Mouse (Mus musculus) mesoderm, embryonic 11.5 days (tissue): ENCODE results near the gene Elof1.
A peak's percentile ranks its signal among the peaks of the same experiment; 100 is the strongest.
"Not testable (repeated sequence)": the region's sequence is repeated elsewhere in the genome, so short reads cannot be mapped to it uniquely, and the experiment has no call there.

Source experiments
- DNase-seq: peaks from one replicate; pipeline ENCODE4 v3.0.0-alpha.2; 2012; ENCODE audit warnings: low read depth, low spot score

The Elof1 gene

DNA sequence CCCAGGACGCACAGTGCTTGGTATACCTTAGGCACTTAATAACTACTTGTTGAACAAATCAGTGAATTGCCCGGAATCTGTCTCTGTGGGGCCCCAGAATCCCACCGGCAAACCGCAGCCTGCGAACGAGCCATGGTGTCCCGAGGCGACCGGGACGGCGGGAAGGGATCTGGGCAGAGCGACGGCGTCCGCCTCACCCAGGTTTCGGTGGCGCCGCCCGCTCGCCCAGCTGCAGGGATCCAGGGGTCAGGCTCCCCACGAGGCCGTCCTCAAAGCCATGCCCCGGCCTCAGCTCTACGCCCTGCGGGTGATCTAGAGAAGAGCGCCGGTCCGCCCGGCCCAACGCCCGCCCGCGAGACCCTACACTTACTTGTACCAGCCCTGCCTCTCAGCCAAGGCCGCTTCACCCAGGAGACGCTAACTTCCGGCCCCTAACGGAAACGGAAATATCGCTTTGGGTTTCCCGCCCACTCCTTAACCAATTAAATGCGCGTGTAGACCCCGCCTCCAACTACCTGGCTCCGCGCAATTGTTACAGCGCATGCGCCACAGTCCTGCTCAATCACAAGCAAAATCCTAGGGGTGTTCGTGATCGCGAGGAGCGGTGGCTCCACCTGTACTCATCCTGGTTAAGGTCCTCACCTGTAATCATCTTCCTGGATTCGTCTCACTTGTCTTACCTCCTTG lies at the start of gene Elof1:
Elof1 (minus strand) TSS at position 433 of the 687 bp plus-strand sequence.
- DNase-seq, result peak; percentile 98

DNA sequence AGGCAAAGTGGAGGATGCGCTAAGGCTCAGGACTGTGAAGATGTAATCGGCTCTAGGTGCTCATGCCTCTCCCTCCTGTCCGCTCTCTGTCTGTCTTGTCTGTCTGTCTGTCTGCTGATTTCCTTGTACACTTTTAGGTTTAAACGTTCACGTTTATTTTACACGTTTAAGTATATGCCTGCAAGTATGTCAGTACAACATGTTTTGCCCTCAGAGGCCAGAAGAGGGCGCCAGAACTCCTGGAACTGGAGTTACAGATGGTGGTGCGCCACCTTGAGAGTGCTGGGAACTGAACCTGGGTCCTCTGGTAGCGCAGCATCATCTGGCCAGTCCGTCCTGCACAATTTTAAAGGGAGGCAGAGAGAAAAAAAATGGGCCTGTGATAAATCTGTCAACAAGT lies 49.7 kb upstream of the Elof1 start:
- no peak for DNase-seq

DNA sequence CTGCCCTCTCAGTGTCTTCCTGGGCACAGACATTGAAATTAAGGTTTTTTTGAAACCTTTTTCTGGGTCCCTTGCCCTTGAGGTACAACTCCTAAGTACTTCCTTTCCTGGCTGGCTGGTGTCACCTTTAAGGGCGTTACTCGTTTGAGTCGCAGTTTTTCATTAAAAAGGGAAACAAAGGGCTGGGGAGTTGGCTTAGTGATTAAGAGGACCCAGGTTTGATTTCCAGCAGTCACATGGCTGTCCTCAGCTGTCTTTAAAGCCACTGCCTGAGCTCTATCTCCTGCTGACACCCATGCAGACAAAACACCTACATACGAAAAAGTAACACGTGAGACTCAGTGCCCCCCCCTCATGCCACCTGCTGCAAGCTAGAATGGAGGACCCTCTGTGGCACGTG lies 49.0 kb upstream of the Elof1 start:
- no peak for DNase-seq

DNA sequence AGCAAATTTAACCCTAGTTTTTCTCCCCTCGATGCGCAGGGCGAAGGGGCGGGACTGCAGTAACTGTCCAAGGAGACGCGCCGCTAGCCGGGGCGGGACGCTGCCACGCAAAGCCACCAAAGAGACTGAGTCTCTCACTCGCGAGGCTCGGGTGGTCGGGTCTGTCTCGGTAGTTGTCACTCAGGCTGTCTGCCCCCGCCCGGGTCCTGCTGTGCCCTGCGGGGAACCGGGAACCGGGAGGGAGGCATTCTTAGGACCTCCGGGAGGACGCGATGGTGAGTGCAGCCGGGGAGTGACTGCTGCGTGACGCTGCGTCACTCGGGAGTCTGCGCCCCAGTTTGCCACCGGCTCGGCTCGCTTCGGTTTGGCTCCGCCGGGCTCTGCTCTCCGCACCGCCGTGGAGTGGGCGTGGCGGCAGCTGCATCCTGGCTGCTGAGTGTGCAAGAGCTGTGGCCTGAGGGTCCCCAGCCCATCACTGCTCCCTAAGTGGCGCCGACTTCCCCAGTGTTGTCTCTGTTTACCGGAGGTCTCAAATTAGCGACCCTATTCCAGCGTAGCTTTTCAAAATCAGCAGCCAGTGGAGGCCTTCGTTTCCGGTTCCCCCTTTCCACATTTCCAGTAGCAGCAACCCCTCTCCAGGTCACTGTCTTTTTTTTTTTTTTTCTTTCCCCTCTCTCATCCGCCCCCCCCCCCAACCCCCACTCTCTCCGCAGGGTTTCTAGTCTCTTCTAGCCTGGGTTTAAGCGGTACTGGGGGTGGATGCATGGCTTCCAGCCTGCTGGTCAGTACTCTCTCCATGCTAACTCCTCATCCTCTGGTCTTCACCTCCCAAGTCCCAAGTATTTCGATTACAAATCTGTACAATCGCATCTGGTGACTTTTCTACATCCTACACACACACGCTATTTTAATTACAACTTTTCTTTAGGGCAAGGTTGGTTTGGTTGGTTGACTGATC lies 48.0 kb upstream of the Elof1 start:
- DNase-seq, result no peak

DNA sequence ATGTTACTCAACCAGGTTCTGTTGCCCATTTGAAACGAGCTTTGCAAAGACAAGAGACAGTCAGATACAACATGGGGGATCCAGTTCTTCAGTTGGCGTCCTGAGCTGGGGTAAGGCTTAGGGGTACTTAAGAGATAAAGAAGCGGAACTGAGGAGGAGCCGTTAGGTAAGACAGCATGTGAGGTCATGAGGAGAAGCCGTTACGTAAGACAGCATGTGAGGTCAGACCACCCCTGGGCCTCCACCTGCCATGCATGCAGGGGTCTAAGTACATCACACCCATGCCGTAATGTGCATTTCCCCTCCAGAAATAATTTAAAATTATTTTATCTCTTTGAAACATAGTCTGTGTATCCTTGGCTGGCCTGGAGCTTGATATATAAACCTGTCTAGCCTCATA lies 45.9 kb upstream of the Elof1 start:
- no peak for DNase-seq

DNA sequence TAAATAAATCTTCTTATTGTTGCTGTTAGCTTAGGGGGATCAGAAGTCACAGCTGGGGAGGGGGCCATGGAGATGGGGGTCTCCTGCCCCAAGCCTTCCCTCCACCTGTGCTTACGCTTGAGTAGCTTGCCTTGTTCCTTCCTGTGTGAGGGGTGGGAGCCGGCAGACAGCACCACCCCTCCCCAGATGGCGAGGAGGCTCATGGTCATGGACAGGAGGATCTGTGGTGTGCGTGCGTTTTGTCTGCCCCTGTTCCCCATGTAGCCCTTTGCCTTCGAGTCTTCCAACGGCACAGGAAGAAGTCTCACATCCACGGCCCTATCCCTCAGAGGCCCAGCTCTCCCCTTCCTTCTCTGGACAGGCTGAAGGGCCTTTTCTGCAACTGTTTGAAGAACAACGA lies 45.3 kb upstream of the Elof1 start:
- DNase-seq, result no peak

DNA sequence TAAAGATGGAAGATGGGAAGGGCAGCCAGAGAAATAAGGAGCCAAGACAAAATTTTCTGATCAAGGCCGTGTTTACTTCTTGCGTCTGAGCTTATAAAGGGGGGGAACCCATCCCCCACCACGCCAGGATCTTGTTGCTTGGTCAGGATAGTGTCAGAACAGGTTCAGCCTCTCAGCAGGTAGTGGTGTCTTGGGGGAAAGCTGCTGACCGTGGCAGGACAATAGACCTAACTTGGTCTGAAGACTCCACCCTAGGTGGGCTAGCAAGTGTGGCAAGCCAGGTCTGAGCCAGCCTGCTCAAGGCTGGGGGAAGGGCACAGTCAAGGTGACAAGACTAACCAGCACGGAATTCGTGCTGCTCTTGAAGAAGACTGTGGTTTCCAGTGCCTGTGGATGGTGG lies 44.3 kb upstream of the Elof1 start:
- DNase-seq, result no peak

DNA sequence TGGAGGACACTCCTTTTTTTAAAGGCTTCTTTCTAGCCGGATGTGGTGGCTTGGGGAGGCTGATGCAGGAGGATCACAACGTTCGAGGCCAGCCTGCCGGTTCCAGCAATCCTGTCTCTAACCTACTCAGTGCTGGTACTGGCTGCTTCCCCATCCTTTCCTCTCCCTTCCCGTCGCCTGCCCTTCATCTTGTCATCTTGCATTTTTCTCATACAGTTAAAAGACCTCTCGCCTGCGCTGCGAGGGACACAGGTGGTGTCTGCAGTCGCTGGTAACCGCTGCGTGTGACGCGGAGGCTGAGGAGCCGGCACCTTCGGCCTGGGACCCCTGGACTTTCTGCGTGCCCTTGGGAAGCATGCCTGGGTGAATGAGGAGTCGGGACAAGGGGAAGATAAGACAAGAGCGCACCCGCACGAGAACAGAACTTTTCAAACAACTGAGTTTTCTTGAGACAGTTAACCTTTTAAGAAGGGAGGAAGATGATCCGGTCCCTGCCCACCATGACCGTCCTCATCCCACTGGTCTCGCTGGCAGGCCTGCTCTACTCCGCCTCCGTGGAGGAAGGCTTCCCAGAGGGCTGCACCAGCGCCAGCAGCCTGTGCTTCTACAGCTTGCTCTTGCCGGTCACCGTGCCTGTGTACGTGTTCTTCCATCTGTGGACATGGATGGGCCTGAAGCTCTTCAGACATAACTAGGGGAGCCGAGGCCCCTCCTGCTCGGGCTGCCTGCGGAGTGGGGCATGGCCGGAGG lies 40.7 kb upstream of the Elof1 start:
- no peak for DNase-seq

DNA sequence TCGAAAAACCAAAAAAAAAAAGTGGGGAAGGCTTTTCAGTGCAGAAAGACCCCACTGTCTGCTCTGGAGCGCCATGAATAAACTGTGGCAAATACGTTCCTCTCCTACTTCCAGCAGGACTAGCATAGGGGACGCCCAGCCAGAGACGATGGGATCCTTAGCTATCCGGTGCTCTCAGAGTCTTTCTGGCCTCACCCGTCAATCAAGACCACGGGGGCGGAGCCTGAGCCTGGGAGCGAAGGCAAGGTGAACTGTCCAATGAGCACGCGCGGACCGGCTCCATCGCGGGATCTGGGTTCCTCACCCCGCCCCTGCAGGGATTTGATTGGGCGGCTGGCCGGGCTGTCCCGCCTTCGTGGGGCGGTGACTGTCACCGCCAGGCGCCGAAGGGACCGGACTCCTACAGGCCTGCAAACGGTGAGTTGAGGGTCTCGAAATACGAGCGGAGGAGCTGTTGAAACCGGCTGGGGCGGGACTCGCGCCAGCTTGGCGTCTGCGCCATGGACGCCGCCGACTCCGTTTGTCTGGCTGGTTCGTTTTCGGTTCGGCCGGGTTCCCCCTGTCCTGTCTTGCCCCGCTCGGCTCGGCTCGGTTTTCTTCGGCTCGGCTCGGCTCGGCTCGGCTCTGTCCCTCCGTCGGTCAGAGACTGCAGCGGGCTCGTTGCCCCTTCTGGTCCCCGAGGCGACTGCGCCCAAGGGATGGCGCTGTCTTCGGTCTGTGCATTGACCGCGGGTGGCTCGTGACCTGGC lies 39.7 kb upstream of the Elof1 start, which contains the start of gene Pigyl:
Pigyl (plus strand) TSS at position 350 of the 749 bp plus-strand sequence.
- peak; percentile 99 for DNase-seq

DNA sequence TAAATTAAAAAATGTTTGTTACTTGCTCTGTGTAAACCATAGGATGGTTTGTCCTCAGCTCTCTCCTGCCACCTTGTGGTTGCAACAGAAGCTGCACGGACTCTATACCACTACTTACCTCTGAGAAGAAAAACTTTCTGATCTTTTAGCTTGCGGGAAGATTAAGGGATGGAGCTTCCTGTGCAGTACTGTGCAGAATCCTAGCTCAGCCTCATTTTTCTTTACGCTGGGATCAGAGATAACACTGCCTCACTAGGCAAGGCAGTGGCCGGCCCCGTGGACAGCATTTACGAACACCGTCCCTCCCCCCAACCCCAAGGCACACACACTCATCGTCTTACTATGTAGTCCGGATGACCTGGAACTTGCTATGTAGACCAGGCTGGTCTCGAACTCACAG lies 38.6 kb upstream of the Elof1 start:
- DNase-seq, result peak; percentile 84

DNA sequence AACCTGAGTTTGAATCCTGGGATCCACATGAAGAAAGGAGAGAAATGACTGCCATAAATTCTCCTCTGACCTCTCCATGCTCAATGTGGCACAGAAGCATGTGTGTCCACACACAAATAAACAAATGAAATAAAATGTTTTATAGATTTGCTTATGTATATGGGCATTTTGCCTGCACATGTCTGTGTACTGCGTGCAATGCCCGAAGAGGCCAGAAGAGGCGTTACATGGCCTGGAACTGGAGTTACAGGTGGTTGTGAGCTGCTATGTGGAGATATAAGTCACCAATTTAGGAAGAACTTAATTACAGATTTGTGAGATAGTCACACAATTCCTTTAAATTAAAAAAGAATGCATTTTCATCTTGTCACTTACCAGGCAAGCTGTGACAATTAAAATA lies 36.8 kb upstream of the Elof1 start:
- no peak for DNase-seq

DNA sequence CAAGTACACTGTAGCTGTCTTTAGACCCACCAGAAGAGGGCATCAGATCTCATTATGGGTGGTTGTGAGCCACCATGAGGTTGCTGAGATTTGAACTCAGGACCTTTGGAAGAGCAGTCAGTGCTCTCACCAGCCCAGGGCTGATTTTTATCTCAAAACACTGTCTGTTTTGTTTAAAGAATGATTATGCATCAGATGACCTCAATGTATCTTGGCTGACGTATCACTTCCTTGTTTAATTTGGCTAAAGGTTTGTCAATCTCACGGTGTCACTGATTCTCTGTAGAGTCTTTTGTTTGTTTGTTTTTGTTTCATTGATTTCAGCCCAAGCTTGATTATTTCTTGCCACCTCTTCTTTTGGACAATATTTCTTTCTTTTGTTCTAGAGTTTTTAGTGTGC lies 34.0 kb upstream of the Elof1 start:
- no peak for DNase-seq

DNA sequence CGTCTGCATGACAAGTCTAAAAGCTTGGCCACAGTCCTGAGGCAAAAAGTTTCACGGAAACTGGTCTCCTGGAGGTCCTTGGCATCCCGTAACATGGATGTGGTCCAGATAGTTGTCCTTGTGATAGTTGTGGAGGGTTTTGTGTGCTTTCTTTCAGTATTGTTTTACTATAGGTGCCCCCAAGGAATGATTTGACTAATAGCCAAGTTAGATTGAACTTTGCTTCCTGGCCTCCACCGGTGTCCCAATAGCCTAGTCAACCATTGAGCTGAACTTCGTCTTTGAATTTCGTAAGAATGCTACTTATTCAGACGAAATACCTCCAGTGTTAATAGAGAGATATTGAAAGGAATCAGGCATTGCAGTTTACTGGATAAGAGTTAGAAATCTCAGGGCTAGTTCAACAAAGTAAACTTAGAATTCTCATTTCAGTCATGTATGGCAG lies 33.3 kb upstream of the Elof1 start:
- not testable (repeated sequence) for DNase-seq

DNA sequence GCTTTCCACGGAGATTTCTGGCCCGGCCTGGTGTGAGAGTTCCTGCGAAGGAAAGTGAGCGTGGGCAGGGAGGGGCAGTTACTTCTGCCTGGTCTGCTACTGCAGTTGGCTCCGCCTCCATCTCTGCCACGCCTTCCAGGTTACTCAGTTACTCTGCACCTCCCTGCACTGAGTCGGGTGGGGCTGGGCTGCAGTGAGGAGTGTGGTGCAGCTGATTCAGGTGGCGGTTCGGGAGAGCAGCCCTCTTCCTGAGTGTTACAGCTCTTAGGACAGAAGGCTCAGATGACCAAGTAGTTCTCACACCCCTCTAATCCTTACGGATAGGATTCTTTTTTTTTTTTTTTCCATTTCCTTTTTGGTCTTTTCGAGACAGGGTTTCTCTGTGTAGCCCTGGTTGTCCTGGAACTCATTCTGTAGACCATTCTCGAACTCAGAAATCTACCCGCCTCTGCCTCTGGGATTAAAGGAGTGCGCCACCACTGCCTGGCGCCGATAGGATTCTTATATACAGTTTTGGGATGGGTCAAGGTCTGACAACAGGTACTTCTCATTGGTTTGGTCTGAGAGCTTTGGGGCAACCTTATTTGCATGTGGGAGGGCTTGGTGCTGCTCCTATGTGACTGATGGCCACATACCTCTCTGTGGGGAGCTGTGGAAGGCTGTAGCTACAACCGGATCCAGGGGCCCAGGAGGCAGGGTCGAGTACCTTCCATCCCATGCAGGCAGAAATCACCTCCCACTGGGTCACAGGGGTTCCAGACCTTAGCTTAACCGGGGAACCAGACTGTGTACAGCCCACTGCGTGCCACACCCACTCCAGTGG lies 32.7 kb upstream of the Elof1 start:
- DNase-seq, result no peak

DNA sequence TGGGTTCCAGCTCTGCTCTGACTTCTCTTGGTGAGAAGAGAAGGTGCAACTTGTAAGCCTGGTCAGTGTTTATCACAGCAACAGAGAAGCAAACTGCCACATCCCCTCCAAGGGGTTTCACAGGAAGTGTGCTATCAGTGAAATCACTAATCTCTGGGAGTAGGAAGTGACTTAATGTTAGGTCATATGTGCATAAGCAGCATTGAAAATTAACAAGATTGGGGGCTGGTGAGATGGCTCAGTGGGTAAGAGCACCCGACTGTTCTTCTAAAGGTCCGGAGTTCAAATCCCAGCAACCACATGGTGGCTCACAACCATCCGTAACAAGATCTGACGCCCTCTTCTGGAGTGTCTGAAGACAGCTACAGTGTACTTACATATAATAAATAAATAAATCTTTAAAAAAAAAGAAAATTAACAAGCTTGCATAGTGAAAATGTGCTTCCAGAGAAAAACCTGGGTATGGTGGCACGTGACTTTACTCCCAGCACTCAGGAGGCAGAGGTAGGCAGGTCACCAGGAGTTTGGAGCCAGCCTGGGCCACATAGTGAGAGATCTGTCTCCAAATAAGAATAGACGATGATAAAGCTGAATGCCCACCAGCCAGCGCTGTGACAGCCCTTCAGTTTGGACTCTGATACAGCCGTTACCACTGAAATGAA lies 27.5 kb upstream of the Elof1 start:
- DNase-seq, result no peak

DNA sequence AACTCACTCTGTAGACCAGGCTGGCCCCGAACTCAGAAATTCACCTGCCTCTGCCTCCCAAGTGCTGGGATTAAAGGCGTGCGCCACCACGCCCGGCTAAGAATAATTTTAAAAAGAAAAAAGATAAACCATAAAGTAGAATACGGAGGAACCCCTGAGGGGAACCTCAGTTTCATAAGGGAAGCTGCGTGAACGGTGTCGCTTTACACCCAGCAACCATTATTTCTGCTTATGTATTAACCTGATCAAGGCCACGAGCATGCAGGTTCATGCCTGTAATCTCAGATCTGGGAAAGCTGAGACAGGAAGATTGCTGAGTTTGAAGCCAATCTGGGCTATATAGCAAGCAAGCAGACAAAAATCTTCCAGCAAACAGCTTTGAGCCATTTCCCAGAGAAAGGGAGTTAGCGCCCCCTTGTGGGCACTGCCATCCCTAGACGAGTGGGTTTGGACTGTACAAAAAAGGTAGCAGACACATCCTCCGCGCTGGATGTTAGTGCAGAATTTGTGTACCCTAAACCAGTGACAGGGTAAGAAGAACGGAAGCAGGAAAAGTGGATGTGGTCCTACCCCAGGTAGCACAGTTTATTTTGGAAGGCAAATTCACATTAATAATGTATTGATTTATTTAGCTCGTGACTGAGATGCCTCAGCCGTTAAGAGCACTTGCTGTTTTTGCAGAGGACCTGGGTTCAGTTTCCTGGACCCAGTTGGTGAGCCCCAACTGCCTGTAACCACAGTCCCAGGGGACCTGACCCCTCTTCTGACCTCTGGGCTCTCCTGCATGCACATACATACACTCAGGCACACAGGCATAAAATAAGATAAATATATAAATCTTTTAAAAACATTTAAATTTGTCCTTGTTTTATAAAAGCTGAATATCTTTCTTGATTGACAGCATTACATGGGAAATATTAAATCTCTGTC lies 26.4 kb upstream of the Elof1 start:
- DNase-seq, result peak; percentile 87

DNA sequence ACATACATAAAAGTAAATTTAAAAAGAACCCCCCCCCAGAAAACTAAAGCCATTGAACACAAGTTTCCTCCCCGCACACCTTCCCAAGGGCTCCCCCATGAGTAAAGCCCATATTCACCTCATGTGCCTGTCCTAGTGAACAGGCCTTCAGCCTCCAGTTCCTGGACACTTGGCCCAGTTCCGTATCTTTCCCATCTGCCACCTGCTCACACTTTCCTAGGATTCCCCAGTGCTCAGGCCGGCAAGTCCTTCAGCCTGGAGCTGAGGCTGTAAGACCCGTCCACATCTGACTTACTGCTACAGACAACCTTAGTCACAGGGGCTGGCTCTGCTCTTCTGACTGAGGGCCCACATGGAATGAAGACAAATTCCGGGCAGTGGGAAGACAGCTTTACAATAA lies 22.8 kb upstream of the Elof1 start:
- DNase-seq, result no peak

DNA sequence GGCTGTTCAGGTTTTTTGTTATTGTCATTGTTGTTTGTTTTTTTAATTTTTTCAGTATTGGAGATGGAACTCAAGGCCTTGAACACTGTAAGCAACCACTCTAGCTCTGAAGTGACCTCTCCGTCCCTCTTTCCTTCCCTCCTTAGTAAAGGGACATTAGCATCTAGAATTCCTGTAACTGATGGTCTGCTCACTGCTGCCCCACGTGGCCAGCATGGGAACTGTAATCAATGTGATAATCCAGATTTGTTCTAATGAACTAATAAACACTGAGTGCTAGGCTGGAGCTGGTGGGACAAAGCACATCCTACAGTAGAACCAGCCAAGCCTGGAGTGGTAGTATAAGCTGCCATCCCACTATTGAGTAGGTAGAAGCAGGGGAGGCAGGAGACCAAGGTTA lies 21.5 kb upstream of the Elof1 start:
- no peak for DNase-seq
